Mouse (Mus musculus) embryonic facial prominence, embryonic 14.5 days (tissue): ENCODE data around the gene Shc3. TPM values are rescaled to one million over a fixed set of nuclear protein-coding genes. Genes with fewer than 3 reads are reported as not detected.

Experiments
- ATAC-seq: fragments of 200-750 bp; cut with Nextera tagmentation; 2 replicates; pipeline ENCODE4 v1.8.0; 2017; ENCODE audit warnings: low read depth, moderate number of reproducible peaks, moderate TSS enrichment
- DNase-seq: peaks from one replicate; pipeline ENCODE4 v3.0.0-alpha.2; 2015; ENCODE audit warnings: low spot score
- H3K27ac ChIP-seq: fragments of 300-500 bp; sonication (generic); replicated peaks from 2 replicates; pipeline ENCODE4 v1.5.1; 2014; ENCODE audit warnings: low read depth, mild to moderate bottlenecking, low read length, moderate library complexity
- H3K27me3 ChIP-seq: fragments of 300-500 bp; sonication (generic); replicated peaks from 2 replicates; pipeline ENCODE4 v1.6.1; 2014; ENCODE audit warnings: low read length; ENCODE audit not compliant: control insufficient read depth, insufficient read depth
- H3K36me3 ChIP-seq: fragments of 300-500 bp; sonication (generic); 2 replicates; pipeline ENCODE4 v1.6.1; 2014; ENCODE audit warnings: low read length, mixed read lengths; ENCODE audit not compliant: control insufficient read depth, insufficient read depth
- H3K4me1 ChIP-seq: fragments of 300-500 bp; sonication (generic); 2 replicates; pipeline ENCODE4 v1.6.1; 2014; ENCODE audit warnings: antibody characterized with exemption, low read length; ENCODE audit not compliant: control insufficient read depth, insufficient read depth
- H3K4me2 ChIP-seq: fragments of 300-500 bp; sonication (generic); 2 replicates; pipeline ENCODE4 v1.6.1; 2014; ENCODE audit warnings: low read depth, mild to moderate bottlenecking, low read length, moderate library complexity, mixed read lengths
- H3K4me3 ChIP-seq: fragments of 300-500 bp; sonication (generic); 2 replicates; pipeline ENCODE4 v1.5.1; 2014; ENCODE audit warnings: low read depth, mild to moderate bottlenecking, low read length
- H3K9ac ChIP-seq: fragments of 300-500 bp; sonication (generic); 2 replicates; pipeline ENCODE4 v1.6.1; 2014; ENCODE audit warnings: low read depth, mild to moderate bottlenecking, low read length, moderate library complexity, mixed read lengths
- H3K9me3 ChIP-seq: fragments of 300-500 bp; sonication (generic); 2 replicates; pipeline ENCODE4 v1.6.1; 2016; ENCODE audit warnings: low read length; ENCODE audit not compliant: control insufficient read depth
- WGBS: fragments of 180-500 bp; shearing (Covaris S2); extraction: QIAGEN DNeasy Blood & Tissue Kit; methylation state at CpG from one replicate; pipeline ENCODE4 v1.1.7; 2014; 5-methylcytosine and 5-hydroxymethylcytosine counted together
- polyA plus RNA-seq: library from polyadenylated mRNA; unstranded; fragments of >200 nt; fragmentation: Nextera tagmentation; extraction: Ambion mirVana; gene quantifications from 2 replicates; pipeline ENCODE4 v1.2.1, GENCODE M21; 2014

Shc3 gene
- polyA plus RNA-seq, 1 experiment from 2014 or later: 1.3 TPM

DNA sequence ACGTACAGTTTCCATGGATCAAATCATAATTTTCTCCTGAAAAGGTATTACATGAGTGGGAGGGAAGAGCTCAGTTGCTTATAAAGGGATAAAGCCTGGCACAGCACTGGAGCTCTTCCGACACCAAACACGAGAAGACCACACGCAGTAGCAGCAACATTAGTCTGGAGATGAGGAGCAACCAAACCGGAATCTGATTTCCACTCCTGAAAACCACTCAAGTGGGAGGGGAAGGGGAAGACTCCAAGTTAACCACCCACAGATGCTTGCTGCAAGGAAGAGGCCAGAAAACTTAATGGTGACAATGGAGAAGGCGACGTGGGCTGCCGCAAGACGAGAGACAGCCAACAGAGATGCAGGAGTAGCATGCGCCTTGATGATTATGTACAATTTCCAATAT, 45.9 kb downstream of the Shc3 start:
- no peaks in the 10 kb centered on the region for H3K4me1 ChIP-seq
- no peak overlapping the region for H3K9ac ChIP-seq
- no peaks in the 10 kb centered on the region for H3K9me3 ChIP-seq
- WGBS: 90% methylated on average over 10 of the region's 10 CpGs
- no peaks in the 10 kb centered on the region for H3K27me3 ChIP-seq
- DNase-seq (no peak), ATAC-seq (no peak)
- H3K27ac ChIP-seq: no peak overlapping the region
- H3K4me3 ChIP-seq: no peak overlapping the region
- H3K36me3 ChIP-seq: no peaks in the 10 kb centered on the region
- H3K4me2 ChIP-seq: no peak overlapping the region

DNA sequence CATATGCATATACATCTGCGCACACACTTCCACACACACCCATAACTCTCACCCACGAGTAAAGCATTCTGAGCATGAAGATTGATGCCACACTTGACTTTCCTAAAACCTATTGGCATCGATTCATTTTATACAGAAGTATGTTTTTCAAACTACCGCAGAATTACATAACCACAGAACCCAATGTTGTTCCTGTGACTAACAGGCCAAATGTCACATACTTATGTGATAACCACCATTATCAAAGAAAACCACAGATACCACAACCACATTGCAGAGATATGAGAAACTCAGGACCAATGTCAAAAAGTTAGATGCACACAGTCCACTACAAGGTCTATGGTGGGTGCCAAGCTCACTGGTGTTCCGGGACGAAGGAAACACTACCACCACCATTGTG, 50.3 kb downstream of the Shc3 start:
- Histone ChIP-seq H3K4me2 (no peak overlapping the region), H3K27me3 (no peaks in the 10 kb centered on the region), H3K4me1 (no peaks in the 10 kb centered on the region), H3K4me3 (no peak overlapping the region), H3K9ac (no peak overlapping the region), H3K27ac (no peak overlapping the region), H3K9me3 (no peaks in the 10 kb centered on the region), H3K36me3 (no peaks in the 10 kb centered on the region)
- WGBS: 89% methylated on average over 6 of the region's 6 CpGs
- DNase-seq (no peak), ATAC-seq (no peak)

DNA sequence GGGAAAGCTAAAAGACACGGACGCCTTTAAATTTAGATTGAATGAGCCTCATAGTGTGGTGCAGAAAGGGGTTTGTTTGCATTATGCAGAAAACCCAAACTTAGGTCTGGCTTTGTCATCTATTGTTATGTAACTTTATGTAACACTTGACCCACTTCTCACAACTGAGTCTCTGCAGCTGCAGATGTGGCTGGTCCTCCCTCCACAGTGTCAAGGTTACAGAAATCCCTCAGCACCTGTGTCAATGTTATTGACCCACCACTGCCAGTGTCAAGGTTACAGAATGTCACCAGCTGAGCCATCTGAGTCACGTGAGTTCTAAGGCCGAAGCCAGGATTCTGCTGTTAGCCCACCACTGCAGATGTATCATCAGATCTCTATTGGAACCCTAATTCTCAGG, 51.3 kb downstream of the Shc3 start:
- 82% methylated on average over 4 of the region's 4 CpGs for WGBS
- H3K4me2 ChIP-seq: no peak overlapping the region
- no peak for DNase-seq

DNA sequence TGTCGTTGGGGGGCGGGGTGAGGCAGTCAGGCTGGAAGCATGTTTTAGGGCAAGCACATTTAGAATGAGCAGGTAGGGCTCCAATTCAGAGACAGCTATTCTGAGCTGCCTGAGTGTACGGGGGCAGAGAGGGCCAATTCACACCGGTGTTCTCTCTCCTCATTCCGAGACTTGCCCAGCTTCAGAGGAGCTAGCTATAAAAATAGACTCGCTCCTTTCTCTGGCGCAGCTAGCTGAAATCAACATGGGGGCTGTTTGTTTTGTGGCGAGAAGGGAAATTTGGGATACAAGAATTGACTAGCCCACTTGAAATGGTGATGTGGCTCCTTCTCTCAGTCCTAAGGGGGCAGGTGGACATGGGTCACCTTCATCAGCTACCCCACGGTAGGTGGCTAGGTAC, 60.4 kb downstream of the Shc3 start:
- DNase-seq: no peak
- no peak overlapping the region for H3K4me2 ChIP-seq
- H3K9ac ChIP-seq: no peak overlapping the region

More for the DNA sequence above, 51.3 kb downstream of the Shc3 start:
- Histone ChIP-seq H3K9me3 (no peaks in the 10 kb centered on the region), H3K27me3 (no peaks in the 10 kb centered on the region), H3K36me3 (no peaks in the 10 kb centered on the region), H3K9ac (no peak overlapping the region), H3K4me3 (no peak overlapping the region), H3K4me1 (no peaks in the 10 kb centered on the region), H3K27ac (no peak overlapping the region)
- no peak for ATAC-seq

DNA sequence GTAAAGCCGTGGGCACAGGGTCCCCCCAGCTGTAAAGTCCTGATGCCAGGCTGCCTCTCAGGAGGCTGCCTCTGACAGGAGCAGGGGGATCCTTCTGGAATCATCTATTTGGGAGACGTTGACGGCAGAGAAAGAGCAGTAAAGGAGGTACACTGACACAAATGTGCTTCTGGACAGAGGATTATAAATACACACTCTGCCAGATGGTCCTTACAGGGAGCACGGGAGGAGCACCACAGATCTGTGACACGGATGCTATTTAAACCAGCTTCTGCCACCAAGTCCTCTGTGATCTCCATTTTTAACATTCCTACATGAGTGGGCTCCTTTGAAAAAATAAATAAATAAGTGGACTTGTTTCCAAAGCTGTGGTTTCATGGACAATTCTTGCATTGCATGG, 63.5 kb downstream of the Shc3 start:
- H3K27ac ChIP-seq: no peak overlapping the region
- no peak overlapping the region for H3K9ac ChIP-seq
- DNase-seq (no peak), ATAC-seq (no peak)
- H3K36me3 ChIP-seq: no peaks in the 10 kb centered on the region
- H3K4me1 ChIP-seq: no peaks in the 10 kb centered on the region
- no peak overlapping the region for H3K4me2 ChIP-seq
- 81% methylated on average over 5 of the region's 5 CpGs for WGBS
- H3K4me3 ChIP-seq: no peak overlapping the region
- no peaks in the 10 kb centered on the region for H3K27me3 ChIP-seq
- H3K9me3 ChIP-seq: no peaks in the 10 kb centered on the region

More for the DNA sequence above, 60.4 kb downstream of the Shc3 start:
- H3K4me1 ChIP-seq: no peaks in the 10 kb centered on the region
- H3K27ac ChIP-seq: no peak overlapping the region
- H3K27me3 ChIP-seq: no peaks in the 10 kb centered on the region
- no peak overlapping the region for H3K4me3 ChIP-seq
- 83% methylated on average over 9 of the region's 9 CpGs for WGBS
- no peaks in the 10 kb centered on the region for H3K36me3 ChIP-seq
- H3K9me3 ChIP-seq: no peaks in the 10 kb centered on the region
- ATAC-seq: no peak

DNA sequence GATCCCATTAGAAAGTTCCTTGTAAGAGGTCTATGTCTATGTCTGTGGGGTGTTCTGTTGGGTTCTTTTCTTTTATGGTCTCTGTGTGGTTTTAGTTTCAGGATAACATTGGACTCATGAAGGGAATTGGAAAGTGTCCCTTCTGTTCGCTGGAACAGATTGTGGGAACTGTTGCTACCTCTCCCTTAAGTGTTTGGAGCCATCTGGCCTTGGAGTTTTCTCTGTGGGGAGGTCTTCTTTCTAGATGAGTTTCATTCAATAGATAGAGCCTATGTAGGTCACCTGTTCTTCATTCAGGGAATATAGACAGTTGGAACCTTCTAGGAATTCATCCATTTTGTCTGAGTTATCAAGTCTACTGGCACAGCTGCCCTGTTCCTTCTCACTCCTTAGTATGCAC, 69.5 kb downstream of the Shc3 start:
- Histone ChIP-seq H3K36me3 (no peaks in the 10 kb centered on the region), H3K4me1 (no peaks in the 10 kb centered on the region), H3K9me3 (no peaks in the 10 kb centered on the region), H3K9ac (no peak overlapping the region), H3K4me3 (no peak overlapping the region), H3K4me2 (no peak overlapping the region), H3K27me3 (no peaks in the 10 kb centered on the region), H3K27ac (no peak overlapping the region)
- no peak for ATAC-seq
- WGBS: 89% methylated on average over 1 of the region's 1 CpGs
- DNase-seq: no peak

DNA sequence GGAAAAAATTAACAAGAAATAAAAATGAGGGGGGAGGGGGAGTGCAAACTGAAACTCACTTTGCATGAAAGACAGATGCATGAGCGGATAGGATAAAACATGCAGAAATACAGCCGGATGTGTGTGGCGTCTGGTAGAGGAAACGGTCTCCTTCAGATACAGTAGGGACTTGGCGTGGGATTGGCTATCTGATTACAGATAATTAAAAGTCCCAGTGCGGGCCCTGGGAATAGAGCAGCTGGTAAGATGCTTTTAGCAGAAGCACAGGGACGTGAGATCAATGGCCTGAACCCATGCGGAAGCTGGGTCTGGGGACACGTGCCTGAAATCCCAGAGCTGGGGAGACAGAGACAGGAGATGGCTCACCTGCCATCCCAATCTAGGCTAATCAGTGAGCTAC, 75.5 kb downstream of the Shc3 start:
- ATAC-seq: no peak
- WGBS: 65% methylated on average over 9 of the region's 9 CpGs
- no peak for DNase-seq
- Histone ChIP-seq H3K4me2 (no peak overlapping the region), H3K4me1 (no peaks in the 10 kb centered on the region), H3K27ac (no peak overlapping the region), H3K9me3 (no peaks in the 10 kb centered on the region), H3K27me3 (no peaks in the 10 kb centered on the region), H3K9ac (no peak overlapping the region), H3K36me3 (no peaks in the 10 kb centered on the region), H3K4me3 (no peak overlapping the region)

DNA sequence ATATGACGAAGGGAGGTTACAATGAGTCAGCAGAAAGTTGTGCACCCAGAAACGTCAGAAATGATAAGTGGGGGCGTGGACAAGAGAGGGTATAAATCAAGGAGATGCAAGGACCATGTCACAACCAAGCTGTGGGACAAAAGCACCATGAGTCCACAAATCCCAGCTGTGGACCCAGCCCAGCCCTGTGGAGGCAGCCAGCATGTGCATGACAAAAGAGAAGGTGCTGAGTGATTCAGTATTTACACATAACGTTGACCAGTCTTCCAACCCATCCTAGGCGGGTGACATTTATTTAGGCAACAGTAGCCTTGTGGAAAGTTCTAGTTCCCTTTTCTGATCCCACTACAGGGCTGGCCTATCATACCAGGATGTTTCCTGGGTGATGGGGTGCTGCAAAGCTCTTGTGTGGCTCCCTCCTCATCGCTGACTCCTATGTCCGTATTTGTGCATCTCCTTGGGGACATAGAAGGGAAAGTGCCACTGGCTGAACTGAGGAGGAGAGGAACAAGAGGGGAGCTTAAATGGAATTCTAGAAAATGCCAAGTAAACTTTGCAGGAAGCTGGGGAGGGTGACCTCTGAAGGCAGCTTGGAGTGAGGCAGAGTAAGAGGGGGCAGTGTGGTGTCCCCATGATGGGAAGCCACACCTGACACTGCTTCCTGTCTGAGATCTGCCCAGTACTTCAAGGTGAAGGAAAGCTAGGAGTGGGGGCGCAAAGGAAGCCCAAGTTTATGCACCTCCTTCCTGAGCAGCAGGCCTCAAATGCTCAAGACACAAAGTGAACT, 77.4 kb downstream of the Shc3 start:
- ATAC-seq: no peak
- Histone ChIP-seq H3K4me2 (no peak overlapping the region), H3K4me3 (no peak overlapping the region), H3K9me3 (no peaks in the 10 kb centered on the region), H3K36me3 (no peaks in the 10 kb centered on the region), H3K27ac (no peak overlapping the region), H3K27me3 (no peaks in the 10 kb centered on the region), H3K4me1 (no peaks in the 10 kb centered on the region), H3K9ac (no peak overlapping the region)
- WGBS: 71% methylated on average over 8 of the region's 8 CpGs
- DNase-seq: no peak

DNA sequence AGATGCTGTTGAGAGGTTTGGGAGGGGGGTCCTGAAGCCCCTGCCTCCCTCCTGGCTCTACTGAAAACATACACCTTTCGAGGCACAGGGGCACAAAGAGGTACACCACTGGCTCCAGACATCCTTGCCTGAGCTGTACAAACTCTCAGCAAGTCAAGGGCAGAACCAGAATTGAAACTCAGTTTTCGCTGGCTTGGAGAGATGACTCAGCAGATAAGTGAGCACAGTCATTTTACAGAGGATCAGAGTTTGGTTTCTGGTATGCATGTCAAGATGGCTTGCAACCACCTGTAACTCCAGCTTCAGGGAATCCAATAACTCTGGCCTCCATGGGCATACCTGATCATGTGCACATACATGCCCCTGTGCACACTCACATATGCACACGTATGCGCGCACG, 79.0 kb downstream of the Shc3 start:
- 89% methylated on average over 6 of the region's 6 CpGs for WGBS
- no peak for ATAC-seq
- H3K4me1 ChIP-seq: no peaks in the 10 kb centered on the region
- H3K27ac ChIP-seq: no peak overlapping the region
- no peak overlapping the region for H3K4me2 ChIP-seq
- no peaks in the 10 kb centered on the region for H3K27me3 ChIP-seq
- H3K36me3 ChIP-seq: no peaks in the 10 kb centered on the region
- no peak for DNase-seq
- no peaks in the 10 kb centered on the region for H3K9me3 ChIP-seq
- H3K4me3 ChIP-seq: no peak overlapping the region
- H3K9ac ChIP-seq: no peak overlapping the region
